Comparison of ENCODE assay signal across 8 mouse cellular contexts in genomic region chr11:112781994-112782356, GRCm38 (mm10). TPM values are rescaled to one million over a fixed set of nuclear protein-coding genes. Genes with fewer than 3 reads are reported as not detected.
A peak's percentile ranks its signal among the peaks of the same experiment; 100 is the strongest.
DNase-seq lines count a peak whose midpoint lies in the region; ATAC-seq lines count a peak whose summit lies in the region.

Gene Sox9 (plus strand): TSS chr11:112782224.

- DNase-seq in cerebellum, adult 11 months, result peak; percentile 31
- peak; percentile 97 for DNase-seq in embryo, embryonic 10.5 days (ENCODE audit: low spot score)
- DNase-seq in gastrocnemius, postnatal 14 days, result peak; percentile 85
- DNase-seq in intestine, embryonic 14.5 days (ENCODE audit: low spot score), result no peak
- DNase-seq in left cerebral cortex, postnatal 10 days (ENCODE audit: extremely low spot score in 1 of 2, low spot score in 2 of 2), result peak; percentile 90 to 91
- peak; percentile 93 for DNase-seq in midbrain, embryonic 10.5 days (ENCODE audit: low spot score)

- H3K9me3 ChIP-seq in intestine, embryonic 14.5 days (ENCODE audit: control insufficient read depth, low read length), result no peaks in the 10 kb centered on the region
- no peaks in the 10 kb centered on the region for H3K9me3 ChIP-seq in midbrain, embryonic 10.5 days (replicated peaks)
- no peaks in the 10 kb centered on the region for H3K9me3 ChIP-seq in stomach, embryonic 15.5 days

- peak within 1 kb of the TSS; percentile 57 for H3K4me3 ChIP-seq in intestine, embryonic 14.5 days (ENCODE audit: low read depth, low read length)
- H3K4me3 ChIP-seq in midbrain, embryonic 10.5 days, result peak within 1 kb of the TSS; percentile 87
- peak within 1 kb of the TSS; percentile 56 for H3K4me3 ChIP-seq in stomach, embryonic 15.5 days (replicated peaks)

- peak within 1 kb of the TSS; percentile 76 for H3K27ac ChIP-seq in intestine, embryonic 14.5 days (ENCODE audit: low read depth)
- peak within 1 kb of the TSS; percentile 94 for H3K27ac ChIP-seq in midbrain, embryonic 10.5 days (replicated peaks)
- peak within 1 kb of the TSS; percentile 95 for H3K27ac ChIP-seq in stomach, embryonic 15.5 days

- no peaks in the 10 kb centered on the region for H3K36me3 ChIP-seq in intestine, embryonic 14.5 days (ENCODE audit: control insufficient read depth, insufficient read depth, low read length)
- peaks cover 19% of the 10 kb centered on the region for H3K36me3 ChIP-seq in midbrain, embryonic 10.5 days
- no peaks in the 10 kb centered on the region for H3K36me3 ChIP-seq in stomach, embryonic 15.5 days

- peak within 1 kb of the TSS; percentile 58 for H3K9ac ChIP-seq in intestine, embryonic 14.5 days (ENCODE audit: low read length)
- H3K9ac ChIP-seq in stomach, embryonic 15.5 days, result peak within 1 kb of the TSS; percentile 48

- H3K27me3 ChIP-seq in intestine, embryonic 14.5 days (replicated peaks; ENCODE audit: control insufficient read depth, insufficient read depth, low read length), result peaks cover 66% of the 10 kb centered on the region
- peaks cover 66% of the 10 kb centered on the region for H3K27me3 ChIP-seq in midbrain, embryonic 10.5 days (ENCODE audit: low read depth, poor library complexity, severe bottlenecking)
- no peaks in the 10 kb centered on the region for H3K27me3 ChIP-seq in stomach, embryonic 15.5 days (replicated peaks)

- peak within 1 kb of the TSS; percentile 78 for H3K4me2 ChIP-seq in intestine, embryonic 14.5 days (ENCODE audit: low read length)
- H3K4me2 ChIP-seq in stomach, embryonic 15.5 days, result peak within 1 kb of the TSS; percentile 76

- WGBS in intestine, embryonic 14.5 days, result 1% methylated on average over 15 of the region's 15 CpGs
- WGBS in midbrain, embryonic 10.5 days, result 0% methylated on average over 15 of the region's 15 CpGs
- WGBS in stomach, embryonic 15.5 days, result 0% methylated on average over 15 of the region's 15 CpGs

- intact Hi-C loops in gastrocnemius, postnatal 14 days (cut with DNase I; ENCODE audit: low total_unique reads), result loop anchor here (10.0 kb wide), 1 partner anchor 383 kb away; no protein-coding TSS in a partner anchor
- intact Hi-C loops in left cerebral cortex, postnatal 10 days (cut with DNase I), result loop anchor here (2.0 to 5.0 kb wide), 4 partner anchors 205 to 1245 kb away; no protein-coding TSS in a partner anchor

- peaks cover 10% of the 10 kb centered on the region for H3K4me1 ChIP-seq in intestine, embryonic 14.5 days (replicated peaks; ENCODE audit: control insufficient read depth, insufficient read depth, low read length)
- H3K4me1 ChIP-seq in midbrain, embryonic 10.5 days, result peaks cover 80% of the 10 kb centered on the region
- peaks cover 25% of the 10 kb centered on the region for H3K4me1 ChIP-seq in stomach, embryonic 15.5 days

- ATAC-seq in cerebellum, adult (ENCODE audit: insufficient number of reproducible peaks, low FRiP score, low TSS enrichment), result no peak
- peak; percentile 73 for ATAC-seq in intestine, embryonic 14.5 days (replicated peaks; ENCODE audit: low FRiP score, low TSS enrichment, low read depth)
- ATAC-seq in stomach, embryonic 15.5 days (ENCODE audit: insufficient read depth, low FRiP score, low read depth), result peak; percentile 75

RNA-seq across cellular contexts. Expression of gene Sox9, which starts in this region (rescaled TPM):
- total RNA-seq in gastrocnemius, postnatal 14 days (2021), result 1 to 10 TPM; 1.7 to 3.2 TPM
- polyA plus RNA-seq in intestine, embryonic 14.5 days (2014; fragmentation: Nextera tagmentation; extraction: Ambion mirVana), result 38.9 and 44.9 TPM in 2 replicates
- 10 to 100 TPM; 13.9 to 18.2 TPM for total RNA-seq in left cerebral cortex, postnatal 10 days (2021)
- polyA plus RNA-seq in midbrain, embryonic 10.5 days (2016; fragmentation: Nextera tagmentation; extraction: Ambion mirVana), result 61.8 and 108 TPM in 2 replicates
- polyA plus RNA-seq in stomach, embryonic 15.5 days (2015; fragmentation: Nextera tagmentation; extraction: Ambion mirVana), result 42.0 and 50.9 TPM in 2 replicates
